Mouse (Mus musculus) cortical plate, adult 2 months (tissue): ENCODE data around the gene Trmt10c. TPM values are rescaled to one million over a fixed set of nuclear protein-coding genes. Genes with fewer than 3 reads are reported as not detected.

Source experiments
- H3K27ac ChIP-seq: fragments of 200-500 bp; 2 replicates; pipeline ENCODE4 v1.5.1; 2012; ENCODE audit warnings: low read length, control low read depth, inconsistent platforms; ENCODE audit not compliant: insufficient read depth
- H3K4me1 ChIP-seq: fragments of 200-500 bp; 2 replicates; pipeline ENCODE4 v1.6.1; 2011; ENCODE audit warnings: low read length; ENCODE audit not compliant: control insufficient read depth, insufficient read depth
- H3K4me3 ChIP-seq: fragments of 200-500 bp; 2 replicates; pipeline ENCODE4 v1.5.1; 2011; ENCODE audit warnings: mild to moderate bottlenecking, low read length, control low read depth; ENCODE audit not compliant: insufficient read depth
- CTCF ChIP-seq: fragments of 200-500 bp; IDR thresholded peaks from 2 replicates; pipeline ENCODE4 v1.5.1; 2011; ENCODE audit warnings: mild to moderate bottlenecking, control low read depth, low read length; ENCODE audit not compliant: insufficient read depth; ENCODE audit errors: extremely low read depth
- POLR2A ChIP-seq: fragments of 200-500 bp; IDR thresholded peaks from 2 replicates; pipeline ENCODE4 v1.6.1; 2011; ENCODE audit warnings: mild to moderate bottlenecking, low read length, control low read depth; ENCODE audit not compliant: insufficient read depth; ENCODE audit errors: extremely low read depth
- polyA plus RNA-seq: library from polyadenylated mRNA; depleted of rRNA; stranded (reverse); fragments of >200 nt; gene quantifications from 2 replicates; pipeline ENCODE4 v1.2.3, GENCODE M21; 2012; rRNA removed

The Trmt10c gene
- polyA plus RNA-seq, 1 experiment = 5.7 TPM

- TF ChIP-seq POLR2A = no peak
- TF ChIP-seq CTCF = no peak
- no peak overlapping the region for H3K4me3 ChIP-seq
- no peaks in the 10 kb centered on the region for H3K4me1 ChIP-seq
Measured at GRCm38 (mm10) chr16:56014076-56014475, 23.5 kb downstream of the Trmt10c start.

GRCm38 (mm10) chr16:56012789-56013743 lies 24.6 kb downstream of the Trmt10c start:
- Histone ChIP-seq H3K4me1 (no peaks in the 10 kb centered on the region), H3K27ac (no peak overlapping the region), H3K4me3 (no peak overlapping the region)
- TF ChIP-seq POLR2A (no peak), CTCF (no peak)

More at GRCm38 (mm10) chr16:56014076-56014475, 23.5 kb downstream of the Trmt10c start:
- H3K27ac ChIP-seq = no peak overlapping the region

GRCm38 (mm10) chr16:56008862-56009261 lies 28.8 kb downstream of the Trmt10c start:
- H3K27ac ChIP-seq = no peak overlapping the region
- peaks cover 4% of the 10 kb centered on the region for H3K4me1 ChIP-seq
- TF ChIP-seq CTCF (no peak), POLR2A (no peak)
- H3K4me3 ChIP-seq = no peak overlapping the region

- no peak for TF ChIP-seq CTCF
- TF ChIP-seq POLR2A = no peak
- Histone ChIP-seq H3K4me3 (no peak overlapping the region), H3K4me1 (peaks cover 4% of the 10 kb centered on the region), H3K27ac (0 out of 2 replicates have a peak overlapping the region, but pooled peaks have one; percentile 15)
Measured at GRCm38 (mm10) chr16:56006798-56007197, 30.8 kb downstream of the Trmt10c start.

GRCm38 (mm10) chr16:55994235-55994634 lies 43.4 kb downstream of the Trmt10c start:
- TF ChIP-seq POLR2A (no peak), CTCF (no peak)
- H3K4me3 ChIP-seq = no peak overlapping the region
- no peak overlapping the region for H3K27ac ChIP-seq
- H3K4me1 ChIP-seq = no peaks in the 10 kb centered on the region

GRCm38 (mm10) chr16:55990311-55990710 lies 47.3 kb downstream of the Trmt10c start:
- Histone ChIP-seq H3K4me1 (no peaks in the 10 kb centered on the region), H3K4me3 (no peak overlapping the region), H3K27ac (no peak overlapping the region)
- no peak for TF ChIP-seq POLR2A
- no peak for TF ChIP-seq CTCF

GRCm38 (mm10) chr16:55986001-55986400 lies 51.6 kb downstream of the Trmt10c start:
- Histone ChIP-seq H3K4me3 (no peak overlapping the region), H3K4me1 (no peaks in the 10 kb centered on the region), H3K27ac (no peak overlapping the region)
- no peak for TF ChIP-seq POLR2A
- TF ChIP-seq CTCF = no peak

Other genes with a start within 250 kb of the Trmt10c start
- gene Nfkbiz, start 198.9 kb downstream of the Trmt10c start, polyA plus RNA-seq = 5.1 and 5.4 TPM in 2 replicates
- gene Nxpe3, start 142.5 kb downstream of the Trmt10c start, polyA plus RNA-seq = 7.5 and 8.0 TPM in 2 replicates
- gene Cep97, start 103.0 kb downstream of the Trmt10c start, polyA plus RNA-seq = 7.9 and 8.3 TPM in 2 replicates
- 435 and 439 TPM in 2 replicates for gene Rpl24, start 71.5 kb downstream of the Trmt10c start, polyA plus RNA-seq
- 25.8 and 26.7 TPM in 2 replicates for gene Zbtb11, start 63.9 kb downstream of the Trmt10c start, polyA plus RNA-seq
- gene Pcnp, start 8.1 kb downstream of the Trmt10c start, polyA plus RNA-seq = 129 and 130 TPM in 2 replicates
- 25.1 and 25.2 TPM in 2 replicates for gene Senp7, start 10.5 kb upstream of the Trmt10c start, polyA plus RNA-seq
- 0.45 and 0.65 TPM in 2 replicates for gene Impg2, start 166.5 kb upstream of the Trmt10c start, polyA plus RNA-seq